Mouse (Mus musculus) brain, embryonic 14.5 days (tissue): ENCODE data around the gene Ebf3.

ENCODE experiments used
- CTCF ChIP-seq: fragments of 200-500 bp; IDR thresholded peaks from 2 replicates; pipeline ENCODE4 v1.5.1; 2012; ENCODE audit warnings: inconsistent platforms, mild to moderate bottlenecking, moderate library complexity, borderline replicate concordance; ENCODE audit not compliant: insufficient read depth, insufficient read length; ENCODE audit errors: extremely low read depth
- POLR2A ChIP-seq: fragments of 200-500 bp; IDR thresholded peaks from 2 replicates; pipeline ENCODE4 v1.6.1; 2012; ENCODE audit warnings: mild to moderate bottlenecking, inconsistent platforms, borderline replicate concordance; ENCODE audit not compliant: poor library complexity, insufficient read depth, insufficient read length, severe bottlenecking; ENCODE audit errors: extremely low read depth

DNA sequence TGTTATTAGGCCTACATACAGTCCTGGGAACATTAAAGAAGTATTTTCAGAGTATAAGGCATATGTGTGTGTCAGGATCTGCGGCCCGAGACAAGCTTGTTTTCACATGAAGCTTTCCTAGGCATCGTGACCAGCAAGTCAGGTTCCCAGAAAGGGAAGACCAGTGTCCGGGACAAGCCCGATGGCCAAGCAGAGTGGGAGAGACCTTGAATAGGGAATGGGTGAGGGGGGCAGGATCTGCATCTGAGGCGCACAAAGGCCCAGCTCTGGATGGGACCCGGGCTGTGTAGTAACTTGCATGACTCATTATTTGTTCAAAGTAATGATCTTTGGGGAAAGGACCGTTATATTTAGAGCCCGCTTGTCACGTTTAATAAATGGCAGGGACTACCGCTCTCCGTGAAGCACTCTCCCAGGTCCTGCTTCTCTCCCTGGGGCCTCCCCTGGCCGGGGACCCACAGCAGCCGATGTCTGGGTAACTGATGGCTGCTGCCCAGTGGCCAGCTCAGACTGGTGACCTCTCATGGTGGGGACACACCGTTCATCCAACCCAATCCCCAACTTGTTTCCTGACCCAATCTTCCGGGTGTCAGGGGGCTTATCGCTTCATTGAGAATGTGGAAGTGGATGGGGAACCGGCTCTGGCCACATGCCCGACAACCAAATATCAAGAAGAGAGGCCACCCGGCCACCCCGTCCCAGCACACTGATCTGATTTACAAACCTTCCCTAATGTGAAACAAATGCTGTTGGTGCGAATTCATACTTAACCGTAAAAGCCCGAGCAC lies 16.5 kb downstream of the Ebf3 start:
- no peak for TF ChIP-seq CTCF
- no peak for TF ChIP-seq POLR2A
